Mouse (Mus musculus) central nervous system, embryonic 18 days (tissue): ENCODE data around the gene Nudt21. TPM values are rescaled to one million over a fixed set of nuclear protein-coding genes. Genes with fewer than 3 reads are reported as not detected.

Experiments used
- polyA plus RNA-seq: library from polyadenylated mRNA; depleted of rRNA; stranded (reverse); fragments of >200 nt; gene quantifications from 2 replicates; pipeline ENCODE4 v1.2.3, GENCODE M21; 2012; rRNA removed

Gene Nudt21
- polyA plus RNA-seq: 58.2 and 66.2 TPM in 2 replicates

DNA sequence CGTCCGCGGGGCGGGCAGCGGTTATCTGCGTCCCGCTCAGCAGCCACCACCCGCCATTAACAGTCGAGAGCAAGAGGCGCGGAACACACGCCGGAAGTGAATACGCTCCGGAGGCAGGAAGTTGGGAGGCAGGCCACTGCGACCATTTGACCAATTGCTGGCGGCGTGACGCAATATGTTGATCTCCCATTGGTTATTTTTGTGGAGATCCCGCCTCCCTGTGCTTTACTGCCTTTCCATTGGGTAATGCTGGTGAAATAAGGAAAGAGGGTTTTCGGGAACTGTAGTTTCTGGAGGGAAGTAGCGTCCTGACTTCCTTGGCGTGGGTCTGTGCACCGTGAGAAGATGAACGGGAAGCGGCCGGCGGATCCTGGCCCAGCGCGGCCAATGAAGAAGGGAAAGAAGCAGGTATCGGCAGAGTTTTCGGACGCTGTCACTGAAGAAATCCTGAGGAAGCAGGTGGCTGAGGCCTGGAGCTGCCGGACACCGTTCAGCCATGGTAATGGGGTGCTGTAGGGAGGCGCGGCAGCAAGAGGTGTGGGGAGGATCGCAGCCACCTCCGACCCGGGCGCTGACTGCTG is at the start of gene Nudt21, which contains the start of gene Ogfod1:
Gene Nudt21 (minus strand): TSS at position 88 of the 581 bp plus-strand sequence.
Gene Ogfod1 (plus strand): TSS at position 255 of the 581 bp plus-strand sequence.

DNA sequence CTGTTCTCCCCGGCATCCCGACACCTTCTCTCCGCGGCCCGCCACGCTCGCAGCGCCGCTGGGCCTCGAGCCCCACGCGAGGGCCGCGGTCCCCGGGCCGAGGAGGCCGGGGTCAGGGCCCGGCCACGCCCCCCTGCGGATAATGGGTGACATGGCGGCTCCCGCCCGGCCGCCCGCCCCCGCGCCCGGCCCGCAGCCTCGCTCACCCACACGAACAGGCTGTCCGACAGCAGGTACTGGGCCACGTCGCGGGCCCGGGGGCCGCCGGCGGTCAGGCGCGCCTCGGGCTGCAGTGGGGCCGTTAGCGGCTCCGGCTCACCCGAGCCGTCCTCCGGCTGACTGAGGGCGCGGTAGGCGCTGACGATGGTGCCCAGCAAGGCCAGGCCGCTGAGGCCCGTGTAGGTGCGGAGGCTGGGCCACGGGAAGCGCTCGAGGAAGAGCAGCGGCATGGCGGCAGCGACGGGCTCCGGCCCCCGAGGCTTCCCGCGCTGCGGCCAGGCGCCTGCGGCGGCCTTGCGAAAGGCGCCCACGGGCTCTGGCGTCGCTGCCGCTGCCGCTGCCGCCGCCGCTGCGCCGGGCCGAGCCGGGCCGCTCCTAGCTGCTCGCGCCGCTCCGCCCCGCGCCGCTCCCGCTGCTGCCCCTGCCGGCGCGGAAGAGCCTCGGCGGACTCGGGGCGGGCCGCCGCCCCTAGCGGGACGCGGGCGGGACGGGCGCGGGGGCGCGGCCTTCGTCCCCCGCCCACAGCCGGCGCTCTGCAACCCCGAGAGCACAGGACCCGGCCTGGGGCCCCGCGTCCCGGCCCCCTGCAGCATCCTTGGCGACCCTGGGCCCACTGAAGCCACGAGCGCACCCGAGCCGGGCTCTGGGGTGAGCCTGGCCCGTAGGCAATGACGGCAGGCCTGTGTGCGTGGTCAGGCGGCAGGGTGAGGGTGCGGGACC is 24.5 kb downstream of the Nudt21 start, which contains the start of gene Amfr:
Gene Amfr (minus strand): TSS at position 830 of the 939 bp plus-strand sequence.

Other genes with a start within 250 kb of the Nudt21 start
- gene Gnao1, start 227.1 kb downstream of the Nudt21 start, polyA plus RNA-seq: 280 and 340 TPM in 2 replicates
- 94.1 and 95.6 TPM in 2 replicates for gene Amfr, start 24.2 kb downstream of the Nudt21 start, polyA plus RNA-seq
- 17.8 and 17.9 TPM in 2 replicates for gene Ogfod1, start 167 bp upstream of the Nudt21 start, polyA plus RNA-seq
- gene Bbs2, start 61.9 kb upstream of the Nudt21 start, polyA plus RNA-seq: 54.6 and 58.2 TPM in 2 replicates
- 0.32 TPM in 1 of 2 replicates, not detected in the other for gene Mt4, start 100.2 kb upstream of the Nudt21 start, polyA plus RNA-seq
- gene Mt3, start 115.6 kb upstream of the Nudt21 start, polyA plus RNA-seq: 311 and 364 TPM in 2 replicates
- gene Mt2, start 135.6 kb upstream of the Nudt21 start, polyA plus RNA-seq: 56.7 and 224 TPM in 2 replicates
- gene Mt1, start 142.1 kb upstream of the Nudt21 start, polyA plus RNA-seq: 129 and 265 TPM in 2 replicates
- gene Nup93, start 177.5 kb upstream of the Nudt21 start, polyA plus RNA-seq: 42.7 and 46.6 TPM in 2 replicates